Mouse (Mus musculus): ENCODE measurements around the gene Dcaf17. TPM values are rescaled to one million over a fixed set of nuclear protein-coding genes. Genes with fewer than 3 reads are reported as not detected.
A peak's percentile ranks its signal among the peaks of the same experiment; 100 is the strongest.

Dcaf17 gene
- polyA plus RNA-seq, 1 experiment from 2014 or later: 18.2 TPM

DNA sequence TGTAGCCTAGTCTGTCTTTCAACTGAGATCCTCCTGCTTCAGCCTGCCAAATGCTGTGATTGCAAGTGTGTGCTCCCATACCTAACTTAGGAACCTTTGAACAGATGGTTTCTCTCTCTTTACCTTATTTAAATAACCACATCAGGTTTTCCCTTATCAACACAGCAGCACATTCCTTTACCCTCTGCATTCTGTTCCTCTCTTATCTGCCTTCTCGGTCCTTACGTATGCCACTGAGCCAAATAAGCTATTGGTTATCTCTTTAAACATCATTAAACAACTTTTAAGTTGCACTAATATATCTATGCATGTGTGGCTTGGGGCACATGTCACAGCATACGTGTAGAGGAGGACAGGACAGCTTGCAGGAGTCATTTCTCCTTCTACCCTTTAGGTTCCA, 18.7 kb downstream of the Dcaf17 start:
- H3K27ac ChIP-seq (ENCODE audit: low read length): peak overlapping the region; percentile 14; the same call in 1 of the 2 replicates

DNA sequence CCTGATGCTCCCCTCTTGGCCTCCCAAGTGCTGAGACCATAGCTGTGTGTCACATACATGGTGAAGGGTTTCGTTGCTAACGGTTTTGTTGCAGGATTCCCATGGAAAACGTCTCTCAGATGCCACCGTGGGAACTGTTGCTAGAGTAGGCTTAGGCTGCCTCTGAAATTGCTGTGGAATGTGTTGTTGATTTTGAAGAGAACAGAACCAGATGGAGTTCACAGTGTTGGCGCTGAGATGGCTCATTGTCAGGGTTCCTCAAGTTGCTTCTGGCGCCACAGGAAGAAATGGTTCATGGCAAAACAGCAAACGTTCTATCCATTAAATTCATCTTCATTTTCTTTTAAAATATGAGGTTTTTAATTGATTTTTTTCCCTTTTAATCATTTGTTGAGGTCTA, 27.3 kb downstream of the Dcaf17 start:
- 80% methylated on average over 7 of the region's 7 CpGs for WGBS (ENCODE audit: insufficient replicate concordance)
- ATAC-seq (ENCODE audit: low read depth): no peak
- H3K4me2 ChIP-seq (ENCODE audit: low read depth, low read length): no peak overlapping the region
- no peak overlapping the region for H3K4me3 ChIP-seq (ENCODE audit: low read depth, low read length)
- H3K4me1 ChIP-seq (ENCODE audit: control insufficient read depth, low read depth, low read length): no peaks in the 10 kb centered on the region
- no peaks in the 10 kb centered on the region for H3K9me3 ChIP-seq (replicated peaks; ENCODE audit: control insufficient read depth, low read length)
- H3K27me3 ChIP-seq (ENCODE audit: control insufficient read depth, insufficient read depth, low read depth, low read length): no peaks in the 10 kb centered on the region
- no peak overlapping the region for H3K9ac ChIP-seq (ENCODE audit: low read depth, low read length)
- no peak overlapping the region for H3K27ac ChIP-seq (ENCODE audit: low read length)
- H3K36me3 ChIP-seq (ENCODE audit: control insufficient read depth, insufficient read depth): peaks cover 6% of the 10 kb centered on the region

More for the DNA sequence above, 18.7 kb downstream of the Dcaf17 start:
- Histone ChIP-seq H3K9me3 (replicated peaks; ENCODE audit: control insufficient read depth, low read length) (no peaks in the 10 kb centered on the region), H3K4me3 (ENCODE audit: low read depth, low read length) (no peak overlapping the region), H3K4me1 (ENCODE audit: control insufficient read depth, low read depth, low read length) (peaks cover 12% of the 10 kb centered on the region), H3K36me3 (ENCODE audit: control insufficient read depth, insufficient read depth) (peaks cover 2% of the 10 kb centered on the region; the same call in 1 of the 2 replicates), H3K9ac (ENCODE audit: low read depth, low read length) (no peak overlapping the region), H3K27me3 (ENCODE audit: control insufficient read depth, insufficient read depth, low read depth, low read length) (no peaks in the 10 kb centered on the region), H3K4me2 (ENCODE audit: low read depth, low read length) (no peak overlapping the region)
- peak; percentile 91 for ATAC-seq (ENCODE audit: low read depth)
- WGBS (ENCODE audit: insufficient replicate concordance): 23% methylated on average over 3 of the region's 3 CpGs

DNA sequence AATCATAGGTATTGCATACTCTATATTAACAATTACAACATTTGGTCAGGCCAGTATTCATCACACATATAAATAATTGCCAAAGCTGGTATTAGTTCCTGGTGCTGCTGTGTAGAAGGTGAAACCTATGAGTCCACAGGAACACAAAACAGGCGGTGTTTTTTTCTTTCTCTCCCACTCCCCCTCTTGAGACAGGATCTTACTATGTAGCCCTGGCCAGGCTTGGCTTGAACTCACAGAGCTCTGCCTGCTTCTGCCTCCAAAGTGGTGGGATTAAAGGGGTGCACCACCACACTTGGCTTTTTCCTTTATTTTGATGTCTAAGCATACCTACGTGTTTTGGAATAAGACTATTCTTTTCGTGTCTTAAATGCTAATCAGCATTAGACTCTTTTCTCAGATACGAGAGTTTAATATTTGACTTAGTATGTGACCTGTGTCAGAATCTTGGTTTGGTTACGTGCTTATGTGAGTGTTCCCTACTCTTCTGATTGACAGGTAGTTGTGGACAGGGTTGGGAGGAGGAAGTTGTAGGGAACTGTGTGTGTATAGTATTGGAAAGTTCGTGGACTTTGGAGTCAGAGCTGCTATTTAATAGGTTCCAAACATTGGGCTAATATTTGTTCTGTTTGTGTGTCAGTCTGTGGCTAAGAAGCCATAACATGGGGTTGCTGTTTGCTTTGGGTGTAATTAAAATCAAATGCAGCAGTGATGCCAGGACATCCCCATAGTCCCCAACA, 28.5 kb downstream of the Dcaf17 start:
- 60% methylated on average over 6 of the region's 6 CpGs for WGBS (ENCODE audit: insufficient replicate concordance)
- H3K36me3 ChIP-seq (ENCODE audit: control insufficient read depth, insufficient read depth): peaks cover 4% of the 10 kb centered on the region; the same call in 1 of the 2 replicates
- ATAC-seq (ENCODE audit: low read depth): peak; percentile 95

DNA sequence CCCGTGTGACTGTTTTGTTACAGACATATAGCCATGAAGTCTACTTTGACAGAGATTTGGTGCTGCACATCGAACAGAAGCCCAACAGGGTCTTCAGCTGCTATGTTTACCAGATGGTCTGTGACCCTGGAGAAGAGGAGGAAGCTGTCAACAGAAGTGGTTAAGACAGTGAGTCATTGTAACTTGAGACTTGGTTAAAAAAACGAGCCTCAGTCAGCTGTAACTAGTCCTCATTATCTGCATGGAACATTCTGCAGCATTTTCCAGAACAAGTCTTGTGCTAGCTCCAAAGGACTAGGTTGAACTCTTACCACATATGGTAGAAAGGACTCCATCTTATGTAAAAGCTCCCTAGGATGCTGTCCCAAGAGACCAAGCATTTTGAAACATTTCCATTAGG, 34.6 kb downstream of the Dcaf17 start:
- Histone ChIP-seq H3K9me3 (replicated peaks; ENCODE audit: control insufficient read depth, low read length) (no peaks in the 10 kb centered on the region), H3K9ac (ENCODE audit: low read depth, low read length) (no peak overlapping the region), H3K4me2 (ENCODE audit: low read depth, low read length) (no peak overlapping the region), H3K27me3 (ENCODE audit: control insufficient read depth, insufficient read depth, low read depth, low read length) (no peaks in the 10 kb centered on the region), H3K4me1 (ENCODE audit: control insufficient read depth, low read depth, low read length) (peaks cover 15% of the 10 kb centered on the region), H3K27ac (ENCODE audit: low read length) (no peak overlapping the region), H3K4me3 (ENCODE audit: low read depth, low read length) (no peak overlapping the region), H3K36me3 (ENCODE audit: control insufficient read depth, insufficient read depth) (peaks cover 14% of the 10 kb centered on the region)
- 58% methylated on average over 3 of the region's 3 CpGs for WGBS (ENCODE audit: insufficient replicate concordance)
- ATAC-seq (ENCODE audit: low read depth): no peak

More for the DNA sequence above, 28.5 kb downstream of the Dcaf17 start:
- Histone ChIP-seq H3K4me3 (ENCODE audit: low read depth, low read length) (no peak overlapping the region), H3K27me3 (ENCODE audit: control insufficient read depth, insufficient read depth, low read depth, low read length) (no peaks in the 10 kb centered on the region), H3K9me3 (replicated peaks; ENCODE audit: control insufficient read depth, low read length) (no peaks in the 10 kb centered on the region), H3K27ac (ENCODE audit: low read length) (peak overlapping the region; percentile 68), H3K4me1 (ENCODE audit: control insufficient read depth, low read depth, low read length) (no peaks in the 10 kb centered on the region), H3K4me2 (ENCODE audit: low read depth, low read length) (no peak overlapping the region), H3K9ac (ENCODE audit: low read depth, low read length) (no peak overlapping the region)

DNA sequence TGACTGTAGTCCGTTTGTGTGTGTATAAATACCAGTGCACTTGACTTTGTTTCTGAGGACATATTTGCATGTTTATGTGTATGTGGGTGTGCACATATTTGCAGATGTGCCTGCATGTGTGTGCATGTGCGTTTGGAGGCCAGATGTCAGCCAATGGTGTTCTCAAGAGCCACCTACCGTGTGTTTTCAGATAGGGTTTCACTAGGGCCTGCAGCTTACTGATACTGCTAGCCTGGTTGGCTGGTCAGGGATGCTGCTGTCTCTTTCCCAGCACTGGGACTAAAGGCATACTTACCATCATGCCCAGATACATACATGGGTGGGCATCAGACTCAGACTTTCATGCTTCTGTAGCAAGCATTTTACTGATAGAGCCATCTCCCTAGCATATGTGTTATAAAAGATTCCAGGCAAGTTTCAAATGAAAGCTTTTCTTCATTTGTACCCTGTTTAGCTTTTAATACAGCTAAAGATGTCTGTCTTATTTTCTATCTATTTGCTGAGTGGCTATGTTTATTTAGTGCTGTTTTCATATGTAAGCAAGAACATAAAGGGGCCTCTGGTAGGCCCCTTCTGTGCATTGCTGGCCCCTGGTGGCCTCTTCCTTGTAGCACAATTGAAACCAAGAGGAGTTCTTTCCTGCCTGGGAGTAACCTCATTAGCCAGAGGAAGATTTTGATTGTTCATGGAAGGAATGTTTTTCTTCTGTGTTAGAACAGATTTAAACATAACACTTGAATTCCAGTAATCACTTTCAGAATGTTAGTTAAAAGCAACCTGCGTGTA, 35.7 kb downstream of the Dcaf17 start:
- H3K4me3 ChIP-seq (ENCODE audit: low read depth, low read length): no peak overlapping the region
- 0 out of 2 replicates have a peak overlapping the region, but pooled peaks have one; percentile 9 for H3K9ac ChIP-seq (ENCODE audit: low read depth, low read length)
- peak overlapping the region; percentile 66 for H3K27ac ChIP-seq (ENCODE audit: low read length)
- peaks cover 14% of the 10 kb centered on the region for H3K36me3 ChIP-seq (ENCODE audit: control insufficient read depth, insufficient read depth)
- ATAC-seq (ENCODE audit: low read depth): peak; percentile 95
- 60% methylated on average over 4 of the region's 4 CpGs for WGBS (ENCODE audit: insufficient replicate concordance)
- H3K27me3 ChIP-seq (ENCODE audit: control insufficient read depth, insufficient read depth, low read depth, low read length): no peaks in the 10 kb centered on the region
- H3K9me3 ChIP-seq (replicated peaks; ENCODE audit: control insufficient read depth, low read length): no peaks in the 10 kb centered on the region
- no peak overlapping the region for H3K4me2 ChIP-seq (ENCODE audit: low read depth, low read length)
- H3K4me1 ChIP-seq (ENCODE audit: control insufficient read depth, low read depth, low read length): peaks cover 15% of the 10 kb centered on the region

DNA sequence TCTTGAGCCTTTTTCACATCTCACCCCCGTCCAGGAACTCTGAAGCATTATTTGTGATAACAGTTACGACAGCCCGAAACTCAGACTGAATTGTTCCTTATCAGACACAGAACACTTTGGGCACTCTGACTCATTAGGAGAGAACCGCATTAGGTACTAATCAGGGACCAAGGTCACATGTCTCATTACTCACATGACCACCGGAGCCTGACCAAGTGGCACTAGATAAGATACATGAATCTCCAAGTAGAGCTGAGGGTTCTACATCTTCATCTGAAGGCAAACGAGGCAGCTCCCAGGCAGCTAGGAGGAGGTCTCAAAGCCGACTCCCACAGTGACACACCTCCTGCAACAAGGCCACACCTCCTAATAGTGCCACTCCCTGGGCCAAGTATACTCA, 41.0 kb downstream of the Dcaf17 start:
- Histone ChIP-seq H3K27me3 (ENCODE audit: control insufficient read depth, insufficient read depth, low read depth, low read length) (no peaks in the 10 kb centered on the region), H3K9ac (ENCODE audit: low read depth, low read length) (no peak overlapping the region), H3K4me2 (ENCODE audit: low read depth, low read length) (no peak overlapping the region), H3K4me3 (ENCODE audit: low read depth, low read length) (no peak overlapping the region), H3K36me3 (ENCODE audit: control insufficient read depth, insufficient read depth) (peaks cover 4% of the 10 kb centered on the region), H3K4me1 (ENCODE audit: control insufficient read depth, low read depth, low read length) (peaks cover 12% of the 10 kb centered on the region), H3K27ac (ENCODE audit: low read length) (no peak overlapping the region), H3K9me3 (replicated peaks; ENCODE audit: control insufficient read depth, low read length) (no peaks in the 10 kb centered on the region)
- WGBS (ENCODE audit: insufficient replicate concordance): 25% methylated on average over 7 of the region's 7 CpGs
- ATAC-seq (ENCODE audit: low read depth): peak; percentile 86

DNA sequence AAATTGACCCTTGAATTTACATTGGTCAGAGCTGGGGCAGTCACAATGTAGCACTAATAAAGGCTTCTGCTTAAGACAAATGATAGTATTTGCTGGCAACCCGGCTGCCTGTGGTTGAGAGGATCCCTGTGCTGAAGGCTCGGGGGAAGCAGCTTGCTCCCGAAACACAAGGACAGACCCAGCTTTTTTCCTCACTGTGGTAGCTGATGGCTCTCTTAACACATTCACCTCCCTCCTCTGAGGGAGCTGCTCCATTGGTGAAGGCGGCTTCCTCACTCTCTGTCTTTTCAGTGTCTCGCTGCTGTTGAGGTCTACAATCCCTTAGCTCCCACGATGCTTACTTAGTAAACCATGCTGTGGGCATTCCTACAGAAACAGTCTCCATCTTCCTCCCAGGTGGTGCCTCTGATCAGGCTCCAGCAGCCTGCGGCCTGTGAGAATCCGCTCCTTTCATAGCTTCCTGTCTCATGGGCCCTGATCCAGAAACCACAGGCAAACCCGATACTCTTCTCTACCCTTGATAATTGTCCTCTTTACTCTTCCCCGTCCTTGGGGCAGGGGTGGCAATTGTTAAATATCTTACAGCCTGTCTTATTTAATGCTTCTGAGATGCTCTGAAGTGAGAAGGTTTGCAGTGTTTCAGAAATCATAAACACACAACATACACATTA, 47.6 kb downstream of the Dcaf17 start:
- no peaks in the 10 kb centered on the region for H3K9me3 ChIP-seq (replicated peaks; ENCODE audit: control insufficient read depth, low read length)
- no peaks in the 10 kb centered on the region for H3K27me3 ChIP-seq (ENCODE audit: control insufficient read depth, insufficient read depth, low read depth, low read length)
- H3K27ac ChIP-seq (ENCODE audit: low read length): no peak overlapping the region
- H3K4me1 ChIP-seq (ENCODE audit: control insufficient read depth, low read depth, low read length): no peaks in the 10 kb centered on the region
- no peaks in the 10 kb centered on the region for H3K36me3 ChIP-seq (ENCODE audit: control insufficient read depth, insufficient read depth)
- no peak overlapping the region for H3K4me2 ChIP-seq (ENCODE audit: low read depth, low read length)
- WGBS (ENCODE audit: insufficient replicate concordance): 70% methylated on average over 10 of the region's 10 CpGs
- no peak overlapping the region for H3K9ac ChIP-seq (ENCODE audit: low read depth, low read length)
- no peak for ATAC-seq (ENCODE audit: low read depth)
- H3K4me3 ChIP-seq (ENCODE audit: low read depth, low read length): no peak overlapping the region

DNA sequence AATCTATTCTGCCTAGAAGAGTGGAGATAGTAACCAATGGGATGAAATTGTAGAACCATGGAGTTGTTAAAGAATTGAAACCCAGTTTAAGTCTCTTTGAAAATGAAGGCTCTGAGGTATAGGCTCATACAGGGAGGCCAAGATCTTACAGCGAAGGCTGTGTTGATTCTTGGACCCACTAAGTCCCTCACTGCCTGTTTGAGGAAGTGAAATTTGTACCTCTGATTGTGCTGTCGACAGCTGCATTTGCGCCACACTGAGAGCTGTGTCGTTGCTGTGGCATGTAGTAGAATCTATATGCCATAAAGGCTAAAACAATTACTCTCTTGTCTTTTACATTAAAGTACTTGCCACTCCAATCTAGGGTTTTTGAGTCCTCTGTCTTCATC, 48.2 kb downstream of the Dcaf17 start:
- 37% methylated on average over 4 of the region's 4 CpGs for WGBS (ENCODE audit: insufficient replicate concordance)
- ATAC-seq (ENCODE audit: low read depth): no peak
- H3K4me2 ChIP-seq (ENCODE audit: low read depth, low read length): no peak overlapping the region
- no peak overlapping the region for H3K9ac ChIP-seq (ENCODE audit: low read depth, low read length)
- H3K4me1 ChIP-seq (ENCODE audit: control insufficient read depth, low read depth, low read length): no peaks in the 10 kb centered on the region
- H3K27me3 ChIP-seq (ENCODE audit: control insufficient read depth, insufficient read depth, low read depth, low read length): no peaks in the 10 kb centered on the region
- no peak overlapping the region for H3K27ac ChIP-seq (ENCODE audit: low read length)
- H3K36me3 ChIP-seq (ENCODE audit: control insufficient read depth, insufficient read depth): no peaks in the 10 kb centered on the region
- H3K4me3 ChIP-seq (ENCODE audit: low read depth, low read length): no peak overlapping the region
- no peaks in the 10 kb centered on the region for H3K9me3 ChIP-seq (replicated peaks; ENCODE audit: control insufficient read depth, low read length)
